ENCODE assay signal across 11 mouse cellular contexts in genomic region chr5:135950710-135951412, GRCm38 (mm10). TPM values are rescaled to one million over a fixed set of nuclear protein-coding genes. Genes with fewer than 3 reads are reported as not detected.
A peak's percentile ranks its signal among the peaks of the same experiment; 100 is the strongest.
DNase-seq lines count a peak whose midpoint lies in the region; ATAC-seq and TF ChIP-seq lines count a peak whose summit lies in the region.
"Had no signal": no experiment of that assay in that cellular context is flagged by ENCODE, and none has a peak within 500 bp of the region (broad histone marks: within the 10 kb centered on the region; RNA-seq: fewer than 3 reads in every experiment).

No protein-coding gene starts in this region.

- ATAC-seq in liver, embryonic 12.5 days = peak; percentile 84
- ATAC-seq in midbrain, embryonic 13.5 days = no peak

- H3K9me3 ChIP-seq in liver, embryonic 12.5 days (replicated peaks) = no peaks in the 10 kb centered on the region
- no peaks in the 10 kb centered on the region for H3K9me3 ChIP-seq in midbrain, embryonic 13.5 days

- peak overlapping the region; percentile 83 for H3K27ac ChIP-seq in bone marrow macrophage, adult 2 months (ENCODE audit: insufficient read depth, low read depth, low read length)
- peak overlapping the region; percentile 83 for H3K27ac ChIP-seq in liver, embryonic 12.5 days
- H3K27ac ChIP-seq in layer of hippocampus, adult 2 months = no peak overlapping the region
- H3K27ac ChIP-seq in midbrain, embryonic 13.5 days = no peak overlapping the region

- H3K36me3 ChIP-seq in liver, embryonic 12.5 days = no peaks in the 10 kb centered on the region
- H3K36me3 ChIP-seq in midbrain, embryonic 13.5 days = no peaks in the 10 kb centered on the region

- no peak overlapping the region for H3K4me3 ChIP-seq in bone marrow macrophage, adult 2 months (ENCODE audit: insufficient read depth, low read length)
- H3K4me3 ChIP-seq in liver, embryonic 12.5 days = no peak overlapping the region; the same call in 1 of the 2 replicates
- H3K4me3 ChIP-seq in layer of hippocampus, adult 2 months = no peak overlapping the region
- H3K4me3 ChIP-seq in midbrain, embryonic 13.5 days (replicated peaks) = no peak overlapping the region

- peaks cover 31% of the 10 kb centered on the region for H3K4me1 ChIP-seq in bone marrow macrophage, adult 2 months (ENCODE audit: control insufficient read depth, insufficient read depth, low read length)
- H3K4me1 ChIP-seq in liver, embryonic 12.5 days = peaks cover 25% of the 10 kb centered on the region
- H3K4me1 ChIP-seq in midbrain, embryonic 13.5 days (replicated peaks) = peaks cover 3% of the 10 kb centered on the region

- peak; percentile 46 for DNase-seq in adrenal gland, postnatal 10 days
- DNase-seq in adrenal gland, adult 8-10 months = no peak
- peak; percentile 65 for DNase-seq in 3134 (ENCODE audit: extremely low read depth, insufficient read length, low spot score)
- no peak for DNase-seq in layer of hippocampus, adult 2 months (ENCODE audit: low spot score in 2 of 2)
- DNase-seq in kidney, adult 18-20 months = no peak

- peak overlapping the region; percentile 55 for H3K9ac ChIP-seq in liver, embryonic 12.5 days
- H3K9ac ChIP-seq in midbrain, embryonic 13.5 days (replicated peaks) = no peak overlapping the region

- no peak for TF ChIP-seq POLR2A in bone marrow macrophage, adult 2 months (IDR thresholded peaks at IDR 0.05; ENCODE audit: borderline replicate concordance, low read depth, low read length)

- no peak for TF ChIP-seq CTCF in bone marrow macrophage, adult 2 months (IDR thresholded peaks at IDR 0.05; ENCODE audit: low read depth, low read length)
- TF ChIP-seq CTCF in layer of hippocampus, adult 2 months (conservative IDR thresholded peaks at IDR 0.05) = no peak

- H3K4me2 ChIP-seq in liver, embryonic 12.5 days = peak overlapping the region; percentile 53
- no peak overlapping the region for H3K4me2 ChIP-seq in midbrain, embryonic 13.5 days (replicated peaks)

- WGBS in liver, embryonic 12.5 days (ENCODE audit: insufficient replicate concordance) = 48% methylated on average over 11 of the region's 11 CpGs
- WGBS in midbrain, embryonic 13.5 days = 80% methylated on average over 11 of the region's 11 CpGs

- H3K27me3 ChIP-seq in liver, embryonic 12.5 days (replicated peaks) = peaks cover 1% of the 10 kb centered on the region; the same call in 1 of the 2 replicates
- H3K27me3 ChIP-seq in midbrain, embryonic 13.5 days = no peaks in the 10 kb centered on the region

RNA-seq across cellular contexts. Expression of gene Ywhag, which starts 16.4 kb away (rescaled TPM):
- total RNA-seq in adrenal gland, postnatal 10 days (2021) = 100 to 1,000 TPM; 413 to 414 TPM
- total RNA-seq in adrenal gland, adult 8-10 months (2022) = 100 to 1,000 TPM; 434 to 601 (median 481) TPM
- polyA plus RNA-seq in bone marrow macrophage, adult 2 months (2012; ENCODE audit: insufficient read depth, insufficient read length, missing spikeins) = 151 and 157 TPM in 2 replicates
- polyA plus RNA-seq in liver, embryonic 12.5 days (2016; fragmentation: Nextera tagmentation; extraction: Ambion mirVana) = 121 and 128 TPM in 2 replicates
- total RNA-seq in layer of hippocampus, adult 2 months (2021) = 1,000 to 10,000 TPM; 1,218 to 1,292 TPM
- 627 and 632 TPM in 2 replicates for polyA plus RNA-seq in midbrain, embryonic 13.5 days (2015; fragmentation: Nextera tagmentation; extraction: Ambion mirVana)

RNA-seq across cellular contexts. Expression of gene Ssc4d, which starts 23.5 kb away (rescaled TPM):
- 1 to 10 TPM; 1.9 to 2.3 TPM for total RNA-seq in adrenal gland, postnatal 10 days (2021)
- 10 to 100 TPM in 1 of 4 experiments, 1 to 10 TPM in 3; 4.5 to 15.0 (median 7.8) TPM for total RNA-seq in adrenal gland, adult 8-10 months (2022)
- polyA plus RNA-seq in bone marrow macrophage, adult 2 months (2012; ENCODE audit: insufficient read depth, insufficient read length, missing spikeins) = 6.8 and 10.0 TPM in 2 replicates
- 2.0 TPM in 2 replicates for polyA plus RNA-seq in liver, embryonic 12.5 days (2016; fragmentation: Nextera tagmentation; extraction: Ambion mirVana)
- 1 to 10 TPM; 1.4 to 1.9 TPM for total RNA-seq in layer of hippocampus, adult 2 months (2021)
- 1.0 and 1.4 TPM in 2 replicates for polyA plus RNA-seq in midbrain, embryonic 13.5 days (2015; fragmentation: Nextera tagmentation; extraction: Ambion mirVana)

RNA-seq across cellular contexts. Expression of gene Zp3, which starts 29.0 kb away (rescaled TPM):
- under 1 TPM in 1 of 2 experiments, not detected in 1; 0.30 TPM for total RNA-seq in adrenal gland, postnatal 10 days (2021)
- total RNA-seq in adrenal gland, adult 8-10 months (2022) = not detected
- not detected in 2 replicates for polyA plus RNA-seq in bone marrow macrophage, adult 2 months (2012; ENCODE audit: insufficient read depth, insufficient read length, missing spikeins)
- not detected in 2 replicates for polyA plus RNA-seq in liver, embryonic 12.5 days (2016; fragmentation: Nextera tagmentation; extraction: Ambion mirVana)
- total RNA-seq in layer of hippocampus, adult 2 months (2021) = not detected
- polyA plus RNA-seq in midbrain, embryonic 13.5 days (2015; fragmentation: Nextera tagmentation; extraction: Ambion mirVana) = 0.24 TPM in 1 of 2 replicates, not detected in the other
- polyA plus RNA-seq: C2C12; heart, embryonic 14.5 days; spleen, adult 2 months had no signal

RNA-seq across cellular contexts. Expression of gene Dtx2, which starts 43.7 kb away (rescaled TPM):
- 10 to 100 TPM; 16.6 to 19.2 TPM for total RNA-seq in adrenal gland, postnatal 10 days (2021)
- total RNA-seq in adrenal gland, adult 8-10 months (2022) = 10 to 100 TPM; 13.0 to 17.6 (median 16.9) TPM
- polyA plus RNA-seq in bone marrow macrophage, adult 2 months (2012; ENCODE audit: insufficient read depth, insufficient read length, missing spikeins) = 9.5 and 9.8 TPM in 2 replicates
- 11.3 and 12.5 TPM in 2 replicates for polyA plus RNA-seq in liver, embryonic 12.5 days (2016; fragmentation: Nextera tagmentation; extraction: Ambion mirVana)
- 1 to 10 TPM; 8.0 to 8.3 TPM for total RNA-seq in layer of hippocampus, adult 2 months (2021)
- polyA plus RNA-seq in midbrain, embryonic 13.5 days (2015; fragmentation: Nextera tagmentation; extraction: Ambion mirVana) = 28.5 and 28.8 TPM in 2 replicates

Comparison
In these comparisons a context has a peak if more than half of its experiments do, and no peak if none do; other contexts are left out.
1. DNase-seq: peak in adrenal gland, postnatal 10 days (single experiment) and 3134 (single experiment); none in adrenal gland, adult 8-10 months (single experiment), layer of hippocampus, adult 2 months (0 of 2) and kidney, adult 18-20 months (single experiment).
2. H3K27ac ChIP-seq: peak in bone marrow macrophage, adult 2 months (single experiment) and liver, embryonic 12.5 days (single experiment); none in layer of hippocampus, adult 2 months (single experiment) and midbrain, embryonic 13.5 days (single experiment).